Mouse (Mus musculus): ENCODE data around the gene Dhfr. TPM values are rescaled to one million over a fixed set of nuclear protein-coding genes. Genes with fewer than 3 reads are reported as not detected.

The Dhfr gene
- polyA plus RNA-seq, 1 experiment, result 1.4 TPM

DNA sequence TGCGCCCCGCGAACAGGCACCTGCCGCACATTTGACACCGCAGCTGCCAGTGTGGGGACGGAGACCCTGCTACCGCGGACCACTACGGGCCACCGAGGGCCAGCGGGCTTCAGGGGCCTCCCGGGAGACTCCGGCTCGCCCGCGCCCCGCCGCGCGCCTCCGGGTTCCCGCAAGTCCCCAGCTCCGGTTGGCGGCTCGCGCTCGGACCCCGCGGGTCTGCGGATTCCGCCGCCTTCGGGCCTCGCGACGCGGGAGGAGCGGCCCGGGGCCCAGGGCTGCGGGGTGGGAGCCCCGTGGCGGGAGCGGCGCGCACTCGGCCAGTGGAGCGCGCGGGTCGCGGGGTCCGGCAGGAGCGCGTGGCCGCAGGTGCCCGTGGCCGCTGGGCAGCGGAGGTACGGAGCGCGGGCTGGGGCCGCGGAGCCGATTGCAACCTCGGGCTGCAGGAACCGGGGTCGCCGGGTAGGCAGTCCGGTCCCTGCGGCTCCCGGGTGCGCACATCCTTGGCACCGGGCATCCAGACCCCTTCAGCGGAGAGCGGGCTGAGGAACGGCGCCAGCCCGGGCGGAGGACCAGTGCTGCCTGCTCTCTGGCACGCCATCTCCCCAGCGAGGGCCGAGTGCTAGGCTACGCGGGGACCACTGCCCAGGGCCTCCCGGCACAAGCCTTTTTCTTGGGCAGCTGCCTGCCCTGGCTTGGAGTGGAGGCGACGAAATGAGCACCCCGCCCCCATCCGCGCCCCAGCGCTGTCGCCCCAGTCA is 71.9 kb downstream of the Dhfr start:
- H3K27ac ChIP-seq (replicated peaks; ENCODE audit: low read depth, low read length), result no peak overlapping the region
- H3K4me3 ChIP-seq (ENCODE audit: insufficient read depth, low read depth, low read length), result peak overlapping the region; percentile 32
- no peaks in the 10 kb centered on the region for H3K4me1 ChIP-seq (ENCODE audit: control insufficient read depth, insufficient read depth, insufficient read length, low read length)

DNA sequence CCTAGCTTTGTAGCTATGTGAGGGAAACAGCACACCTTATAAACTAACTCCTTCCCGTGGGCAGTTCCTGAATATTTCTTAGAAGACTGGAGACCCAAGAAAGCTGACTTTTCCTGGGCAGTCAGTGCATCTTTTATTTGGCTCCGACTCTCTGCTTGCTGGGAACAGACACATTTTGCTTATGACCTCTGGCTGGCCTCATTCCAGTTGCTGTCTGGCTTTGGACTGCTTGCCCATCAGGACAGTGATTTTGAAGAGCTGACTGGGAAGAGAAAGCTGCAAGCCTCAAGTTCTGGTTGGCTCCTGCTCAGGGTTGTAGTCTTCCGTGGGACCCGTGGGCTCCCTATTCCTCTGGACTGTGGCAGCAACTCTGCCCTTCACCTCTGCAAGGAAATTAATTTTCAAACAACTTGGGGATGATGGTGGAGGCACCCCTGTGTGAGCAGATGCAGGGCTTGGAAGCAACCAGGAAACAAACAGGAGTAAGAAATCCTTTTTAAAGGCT is 72.9 kb downstream of the Dhfr start:
- Histone ChIP-seq H3K27ac (replicated peaks; ENCODE audit: low read depth, low read length) (no peak overlapping the region), H3K4me3 (ENCODE audit: insufficient read depth, low read depth, low read length) (no peak overlapping the region; the same call in 1 of the 2 replicates), H3K4me1 (ENCODE audit: control insufficient read depth, insufficient read depth, insufficient read length, low read length) (no peaks in the 10 kb centered on the region)

Other genes starting within 250 kb of the Dhfr start
- 4.5 and 7.2 TPM in 2 replicates for gene Rasgrf2, start 223.1 kb upstream of the Dhfr start, polyA plus RNA-seq (2012; ENCODE audit: insufficient read depth, insufficient read length, missing spikeins)
- not detected in 2 replicates for gene Gm20379, start 48.7 kb upstream of the Dhfr start, polyA plus RNA-seq (2012; ENCODE audit: insufficient read depth, insufficient read length, missing spikeins)
- gene Msh3, start 277 bp downstream of the Dhfr start, polyA plus RNA-seq (2012; ENCODE audit: insufficient read depth, insufficient read length, missing spikeins), result 8.5 and 21.8 TPM in 2 replicates
- gene Ankrd34b, start 71.2 kb downstream of the Dhfr start, polyA plus RNA-seq (2012; ENCODE audit: insufficient read depth, insufficient read length, missing spikeins), result not detected in 2 replicates
- 8.3 and 8.8 TPM in 2 replicates for gene Fam151b, start 129.3 kb downstream of the Dhfr start, polyA plus RNA-seq (2012; ENCODE audit: insufficient read depth, insufficient read length, missing spikeins)
- gene Zfyve16, start 176.1 kb downstream of the Dhfr start, polyA plus RNA-seq (2012; ENCODE audit: insufficient read depth, insufficient read length, missing spikeins), result 6.3 and 8.5 TPM in 2 replicates
- not detected in 2 replicates for gene Spz1, start 221.4 kb downstream of the Dhfr start, polyA plus RNA-seq (2012; ENCODE audit: insufficient read depth, insufficient read length, missing spikeins)